Mouse (Mus musculus) liver, adult 10 weeks (tissue): ENCODE measurements around the gene Cenph. TPM values are rescaled to one million over a fixed set of nuclear protein-coding genes. Genes with fewer than 3 reads are reported as not detected.

Experiments used
- polyA plus RNA-seq: library from polyadenylated mRNA; stranded (reverse); fragments of 350-450 nt; fragmentation: Illumina TruSeq; extraction: RNeasy Lipid Tissue Mini Kit (QIAGEN cat#74804); gene quantifications from one replicate; pipeline ENCODE4 v1.2.3, GENCODE M21; 2014; ENCODE audit warnings: low read depth, low replicate concordance

Gene Cenph
- polyA plus RNA-seq, result not detected

GRCm38 (mm10) chr13:100775252-100776055, at the start of gene Cenph:
Cenph (minus strand) TSS chr13:100775899.

GRCm38 (mm10) chr13:100786414-100786867, 10.7 kb upstream of the Cenph start, which contains the start of gene Ccnb1:
Ccnb1 (minus strand) TSS chr13:100786570.

GRCm38 (mm10) chr13:100744036-100744744, 31.5 kb downstream of the Cenph start, which contains the start of gene Mrps36:
Mrps36 (minus strand) TSS chr13:100744659.

GRCm38 (mm10) chr13:100730861-100731176, 44.9 kb downstream of the Cenph start, which contains the start of gene Cdk7:
Cdk7 (minus strand) TSS chr13:100730939.

Other genes starting within 250 kb of the Cenph start
- 28.0 TPM for gene Ocln, start 223.2 kb downstream of the Cenph start, polyA plus RNA-seq
- gene Marveld2, start 158.9 kb downstream of the Cenph start, polyA plus RNA-seq, result 6.6 TPM
- 88.9 TPM for gene Ak6, start 124.9 kb downstream of the Cenph start, polyA plus RNA-seq
- 20.8 TPM for gene Rad17, start 124.8 kb downstream of the Cenph start, polyA plus RNA-seq
- gene Taf9, start 124.3 kb downstream of the Cenph start, polyA plus RNA-seq, result 3.5 TPM
- gene Ccdc125, start 106.2 kb downstream of the Cenph start, polyA plus RNA-seq, result 5.6 TPM
- gene Cdk7, start 45.0 kb downstream of the Cenph start, polyA plus RNA-seq, result 21.0 TPM
- gene Mrps36, start 31.2 kb downstream of the Cenph start, polyA plus RNA-seq, result 43.9 TPM
- not detected for gene Ccnb1, start 10.7 kb upstream of the Cenph start, polyA plus RNA-seq
- gene Slc30a5, start 57.5 kb upstream of the Cenph start, polyA plus RNA-seq, result 45.0 TPM